ENCODE assay signal across 28 mouse cellular contexts in genomic region chr5:115330955-115331354, GRCm38 (mm10). TPM values are rescaled to one million over a fixed set of nuclear protein-coding genes. Genes with fewer than 3 reads are reported as not detected.
A peak's percentile ranks its signal among the peaks of the same experiment; 100 is the strongest.
DNase-seq lines count a peak whose midpoint lies in the region; ATAC-seq and TF ChIP-seq lines count a peak whose summit lies in the region.
"Had no signal": no experiment of that assay in that cellular context is flagged by ENCODE, and none has a peak within 500 bp of the region (broad histone marks: within the 10 kb centered on the region; RNA-seq: fewer than 3 reads in every experiment).

No protein-coding gene starts in this region.

- peak overlapping the region; percentile 1 to 50; a peak in 1 of 4 replicates for H3K27ac ChIP-seq in heart, embryonic 14.5 days (replicated peaks in 1 of 2; ENCODE audit: control insufficient read depth in 1 of 2, insufficient read depth in 1 of 2, low read depth in 2 of 2, low read length in 2 of 2)
- no peak overlapping the region for H3K27ac ChIP-seq in hindbrain, embryonic 10.5 days
- H3K27ac ChIP-seq in hindbrain, embryonic 11.5 days (ENCODE audit: low read depth, low read length), result no peak overlapping the region
- 0 out of 2 replicates have a peak overlapping the region, but pooled peaks have one; percentile 30 for H3K27ac ChIP-seq in liver, embryonic 11.5 days (ENCODE audit: low read depth, low read length)
- no peak overlapping the region for H3K27ac ChIP-seq in liver, postnatal 0 days (ENCODE audit: low read depth)
- H3K27ac ChIP-seq in liver, embryonic 13.5 days, result peak overlapping the region; percentile 90
- H3K27ac ChIP-seq: gastrocnemius, adult 2 months; heart, adult 2 months; hindbrain, embryonic 15.5 days; stomach, postnatal 0 days had no signal

- DNase-seq in heart, postnatal 14 days, result no peak
- DNase-seq in hindbrain, embryonic 10.5 days (ENCODE audit: low spot score), result no peak
- no peak for DNase-seq in hindbrain, embryonic 11.5 days (ENCODE audit: low spot score)
- DNase-seq in liver, embryonic 11.5 days (ENCODE audit: low spot score), result no peak
- no peak for DNase-seq in liver, postnatal 0 days
- no peak for DNase-seq in liver, embryonic 13.5 days
- DNase-seq in adrenal gland, adult 2 months, result no peak
- DNase-seq: adrenal gland, postnatal 25 days; cerebellum, adult 18-20 months; cerebellum, postnatal 10 days; gastrocnemius, adult 2 months; gastrocnemius, postnatal 36 days; heart, adult 2 months; kidney, adult 11 months; kidney, postnatal 14 days; lung, embryonic 14.5 days; lung, postnatal 14 days; midbrain, embryonic 14.5 days; retina, postnatal 1 day; spleen, adult 18-20 months; thymus, adult 18-20 months; thymus, postnatal 25 days had no signal

- H3K27me3 ChIP-seq in heart, embryonic 14.5 days (ENCODE audit: control insufficient read depth, insufficient read depth, low read length), result no peaks in the 10 kb centered on the region
- H3K27me3 ChIP-seq in hindbrain, embryonic 10.5 days (ENCODE audit: insufficient read depth, poor library complexity, severe bottlenecking), result no peaks in the 10 kb centered on the region
- no peaks in the 10 kb centered on the region for H3K27me3 ChIP-seq in hindbrain, embryonic 11.5 days (ENCODE audit: control insufficient read depth, insufficient read depth, low read length)
- H3K27me3 ChIP-seq in liver, embryonic 11.5 days (replicated peaks; ENCODE audit: control insufficient read depth, insufficient read depth, low read length), result no peaks in the 10 kb centered on the region
- no peaks in the 10 kb centered on the region for H3K27me3 ChIP-seq in liver, postnatal 0 days (ENCODE audit: insufficient read depth, low read length)
- no peaks in the 10 kb centered on the region for H3K27me3 ChIP-seq in liver, embryonic 13.5 days
- H3K27me3 ChIP-seq: hindbrain, embryonic 15.5 days; Patski had no signal

- 55% methylated on average over 9 of the region's 9 CpGs for WGBS in heart, embryonic 14.5 days
- 92% methylated on average over 9 of the region's 9 CpGs for WGBS in hindbrain, embryonic 10.5 days
- WGBS in hindbrain, embryonic 11.5 days, result 92% methylated on average over 9 of the region's 9 CpGs
- WGBS in liver, embryonic 11.5 days, result 84% methylated on average over 9 of the region's 9 CpGs
- WGBS in liver, postnatal 0 days (ENCODE audit: insufficient replicate concordance), result 89% methylated on average over 9 of the region's 9 CpGs
- 71% methylated on average over 9 of the region's 9 CpGs for WGBS in liver, embryonic 13.5 days (ENCODE audit: insufficient replicate concordance)

- peaks cover 13 to 25% of the 10 kb centered on the region in 2 experiments for H3K4me1 ChIP-seq in heart, embryonic 14.5 days (ENCODE audit: control insufficient read depth in 2 of 2, insufficient read depth in 2 of 2, low read length in 2 of 2)
- peaks cover 22% of the 10 kb centered on the region for H3K4me1 ChIP-seq in hindbrain, embryonic 10.5 days (replicated peaks)
- H3K4me1 ChIP-seq in hindbrain, embryonic 11.5 days (replicated peaks; ENCODE audit: control insufficient read depth, insufficient read depth, low read length), result 0 out of 2 replicates have a peak, but pooled peaks cover 6% of the 10 kb centered on the region
- H3K4me1 ChIP-seq in liver, embryonic 11.5 days (replicated peaks; ENCODE audit: control insufficient read depth, insufficient read depth, low read length), result peaks cover 59% of the 10 kb centered on the region
- peaks cover 16% of the 10 kb centered on the region for H3K4me1 ChIP-seq in liver, postnatal 0 days (ENCODE audit: insufficient read depth)
- peaks cover 81% of the 10 kb centered on the region for H3K4me1 ChIP-seq in liver, embryonic 13.5 days (replicated peaks)

- peaks cover 63% of the 10 kb centered on the region for H3K36me3 ChIP-seq in heart, embryonic 14.5 days (ENCODE audit: control insufficient read depth, insufficient read depth, low read length)
- peaks cover 73% of the 10 kb centered on the region for H3K36me3 ChIP-seq in hindbrain, embryonic 10.5 days
- H3K36me3 ChIP-seq in hindbrain, embryonic 11.5 days (ENCODE audit: control insufficient read depth, insufficient read depth, low read length), result peaks cover 14% of the 10 kb centered on the region; the same call in 1 of the 2 replicates
- H3K36me3 ChIP-seq in liver, embryonic 11.5 days (ENCODE audit: control insufficient read depth, insufficient read depth, low read length), result peaks cover 54% of the 10 kb centered on the region
- peaks cover 49% of the 10 kb centered on the region for H3K36me3 ChIP-seq in liver, postnatal 0 days (replicated peaks; ENCODE audit: insufficient read depth, low read length)
- peaks cover 69% of the 10 kb centered on the region for H3K36me3 ChIP-seq in liver, embryonic 13.5 days

- ATAC-seq in heart, embryonic 14.5 days (ENCODE audit: insufficient number of reproducible peaks, insufficient read depth, low FRiP score, low read depth), result no peak
- no peak for ATAC-seq in hindbrain, embryonic 11.5 days (ENCODE audit: low FRiP score)
- ATAC-seq in liver, embryonic 11.5 days (replicated peaks; ENCODE audit: low FRiP score), result no peak
- ATAC-seq in liver, postnatal 0 days, result no peak
- no peak for ATAC-seq in liver, embryonic 13.5 days (ENCODE audit: low read depth)
- ATAC-seq: forebrain, embryonic 16.5 days; inflammation-experienced regulatory T-cells, adult 6 months; Patski had no signal

- H3K4me3 ChIP-seq in heart, embryonic 14.5 days (ENCODE audit: control insufficient read depth in 1 of 2, insufficient read depth in 1 of 2, low read depth in 1 of 2, low read length in 2 of 2), result no peak overlapping the region
- 0 out of 2 replicates have a peak overlapping the region, but pooled peaks have one; percentile 3 for H3K4me3 ChIP-seq in hindbrain, embryonic 10.5 days
- no peak overlapping the region; the same call in 1 of the 2 replicates for H3K4me3 ChIP-seq in hindbrain, embryonic 11.5 days (ENCODE audit: low read depth, low read length)
- no peak overlapping the region for H3K4me3 ChIP-seq in liver, embryonic 11.5 days (ENCODE audit: low read depth, low read length)
- no peak overlapping the region for H3K4me3 ChIP-seq in liver, postnatal 0 days (ENCODE audit: low read depth, low read length)
- no peak overlapping the region for H3K4me3 ChIP-seq in liver, embryonic 13.5 days (replicated peaks)
- H3K4me3 ChIP-seq: gastrocnemius, adult 2 months; heart, adult 2 months; hindbrain, embryonic 15.5 days had no signal

- H3K9me3 ChIP-seq in heart, embryonic 14.5 days (ENCODE audit: control insufficient read depth, low read length), result no peaks in the 10 kb centered on the region
- H3K9me3 ChIP-seq in hindbrain, embryonic 10.5 days, result no peaks in the 10 kb centered on the region
- H3K9me3 ChIP-seq in hindbrain, embryonic 11.5 days (ENCODE audit: control insufficient read depth, low read length), result no peaks in the 10 kb centered on the region
- no peaks in the 10 kb centered on the region for H3K9me3 ChIP-seq in liver, embryonic 11.5 days (ENCODE audit: control insufficient read depth, low read length)
- no peaks in the 10 kb centered on the region for H3K9me3 ChIP-seq in liver, postnatal 0 days (ENCODE audit: low read length)
- no peaks in the 10 kb centered on the region for H3K9me3 ChIP-seq in liver, embryonic 13.5 days (replicated peaks)
- H3K9me3 ChIP-seq: hindbrain, embryonic 15.5 days had no signal

- no peak for TF ChIP-seq CTCF in liver, postnatal 0 days (IDR thresholded peaks at IDR 0.05; ENCODE audit: low read depth)

- no peak overlapping the region for H3K4me2 ChIP-seq in heart, embryonic 14.5 days (ENCODE audit: low read length)
- H3K4me2 ChIP-seq in hindbrain, embryonic 11.5 days (replicated peaks; ENCODE audit: low read depth, low read length), result no peak overlapping the region; the same call in 1 of the 2 replicates
- no peak overlapping the region for H3K4me2 ChIP-seq in liver, embryonic 11.5 days
- H3K4me2 ChIP-seq in liver, postnatal 0 days (ENCODE audit: low read depth, low read length), result no peak overlapping the region
- H3K4me2 ChIP-seq in liver, embryonic 13.5 days, result no peak overlapping the region
- H3K4me2 ChIP-seq: hindbrain, embryonic 15.5 days; lung, embryonic 14.5 days had no signal

- no peak overlapping the region for H3K9ac ChIP-seq in heart, embryonic 14.5 days (ENCODE audit: low read length)
- no peak overlapping the region for H3K9ac ChIP-seq in hindbrain, embryonic 11.5 days (ENCODE audit: low read depth, low read length)
- no peak overlapping the region for H3K9ac ChIP-seq in liver, embryonic 11.5 days (ENCODE audit: low read depth, low read length)
- no peak overlapping the region for H3K9ac ChIP-seq in liver, postnatal 0 days (replicated peaks)
- H3K9ac ChIP-seq in liver, embryonic 13.5 days, result peak overlapping the region; percentile 15; the same call in 1 of the 2 replicates
- H3K9ac ChIP-seq: hindbrain, embryonic 15.5 days; lung, embryonic 14.5 days had no signal

- intact Hi-C loops in heart, postnatal 14 days (cut with DNase I), result no loop called here

- no peak for TF ChIP-seq EP300 in liver, postnatal 0 days (IDR thresholded peaks at IDR 0.05; ENCODE audit: low read depth)

RNA-seq across cellular contexts. Expression of gene Srsf9, which starts 4.0 kb away (rescaled TPM):
- polyA plus RNA-seq in heart, embryonic 14.5 days (2014; fragmentation: Nextera tagmentation; extraction: Ambion mirVana), result 95.0 and 104 TPM in 2 replicates
- total RNA-seq in heart, postnatal 14 days (2021), result 10 to 100 TPM; 26.3 to 26.9 TPM
- 383 and 387 TPM in 2 replicates for polyA plus RNA-seq in hindbrain, embryonic 10.5 days (2016; fragmentation: Nextera tagmentation; extraction: Ambion mirVana)
- 305 and 320 TPM in 2 replicates for polyA plus RNA-seq in hindbrain, embryonic 11.5 days (2014; fragmentation: Nextera tagmentation; extraction: Ambion mirVana)
- polyA plus RNA-seq in liver, embryonic 11.5 days (2014; fragmentation: Nextera tagmentation; extraction: Ambion mirVana), result 261 and 275 TPM in 2 replicates
- polyA plus RNA-seq in liver, postnatal 0 days (2015; fragmentation: Nextera tagmentation; extraction: Ambion mirVana), result 86.0 and 90.6 TPM in 2 replicates
- polyA plus RNA-seq in liver, embryonic 13.5 days (2015; fragmentation: Nextera tagmentation; extraction: Ambion mirVana), result 130 and 143 TPM in 2 replicates
- total RNA-seq in adrenal gland, adult 2 months (2021), result 10 to 100 TPM; 45.8 to 70.1 TPM
- 29.1 and 40.4 TPM in 2 replicates for polyA plus RNA-seq in adrenal gland, adult 2 months (2012; rRNA removed)

RNA-seq across cellular contexts. Expression of gene Gatc, which starts 10.0 kb away (rescaled TPM):
- polyA plus RNA-seq in heart, embryonic 14.5 days (2014; fragmentation: Nextera tagmentation; extraction: Ambion mirVana), result 28.3 and 29.1 TPM in 2 replicates
- total RNA-seq in heart, postnatal 14 days (2021), result 10 to 100 TPM; 16.0 to 17.0 TPM
- 35.6 and 41.2 TPM in 2 replicates for polyA plus RNA-seq in hindbrain, embryonic 10.5 days (2016; fragmentation: Nextera tagmentation; extraction: Ambion mirVana)
- 43.0 and 51.2 TPM in 2 replicates for polyA plus RNA-seq in hindbrain, embryonic 11.5 days (2014; fragmentation: Nextera tagmentation; extraction: Ambion mirVana)
- polyA plus RNA-seq in liver, embryonic 11.5 days (2014; fragmentation: Nextera tagmentation; extraction: Ambion mirVana), result 39.3 and 39.4 TPM in 2 replicates
- 11.7 and 12.1 TPM in 2 replicates for polyA plus RNA-seq in liver, postnatal 0 days (2015; fragmentation: Nextera tagmentation; extraction: Ambion mirVana)
- 13.0 and 19.0 TPM in 2 replicates for polyA plus RNA-seq in liver, embryonic 13.5 days (2015; fragmentation: Nextera tagmentation; extraction: Ambion mirVana)
- 10 to 100 TPM; 21.1 to 24.0 TPM for total RNA-seq in adrenal gland, adult 2 months (2021)
- polyA plus RNA-seq in adrenal gland, adult 2 months (2012; rRNA removed), result 12.2 and 15.4 TPM in 2 replicates

RNA-seq across cellular contexts. Expression of gene Triap1, which starts 10.1 kb away (rescaled TPM):
- 42.9 and 47.6 TPM in 2 replicates for polyA plus RNA-seq in heart, embryonic 14.5 days (2014; fragmentation: Nextera tagmentation; extraction: Ambion mirVana)
- 10 to 100 TPM; 21.1 to 23.1 TPM for total RNA-seq in heart, postnatal 14 days (2021)
- 56.3 and 57.2 TPM in 2 replicates for polyA plus RNA-seq in hindbrain, embryonic 10.5 days (2016; fragmentation: Nextera tagmentation; extraction: Ambion mirVana)
- 56.8 and 60.0 TPM in 2 replicates for polyA plus RNA-seq in hindbrain, embryonic 11.5 days (2014; fragmentation: Nextera tagmentation; extraction: Ambion mirVana)
- 59.0 and 59.6 TPM in 2 replicates for polyA plus RNA-seq in liver, embryonic 11.5 days (2014; fragmentation: Nextera tagmentation; extraction: Ambion mirVana)
- 20.3 and 24.2 TPM in 2 replicates for polyA plus RNA-seq in liver, postnatal 0 days (2015; fragmentation: Nextera tagmentation; extraction: Ambion mirVana)
- 40.4 and 41.5 TPM in 2 replicates for polyA plus RNA-seq in liver, embryonic 13.5 days (2015; fragmentation: Nextera tagmentation; extraction: Ambion mirVana)
- 10 to 100 TPM; 35.1 to 40.0 TPM for total RNA-seq in adrenal gland, adult 2 months (2021)
- 7.9 and 8.6 TPM in 2 replicates for polyA plus RNA-seq in adrenal gland, adult 2 months (2012; rRNA removed)

RNA-seq across cellular contexts. Expression of gene Cox6a1, which starts 17.8 kb away (rescaled TPM):
- 1,685 and 1,706 TPM in 2 replicates for polyA plus RNA-seq in heart, embryonic 14.5 days (2014; fragmentation: Nextera tagmentation; extraction: Ambion mirVana)
- total RNA-seq in heart, postnatal 14 days (2021), result 100 to 1,000 TPM; 367 to 372 TPM
- 875 and 1,016 TPM in 2 replicates for polyA plus RNA-seq in hindbrain, embryonic 10.5 days (2016; fragmentation: Nextera tagmentation; extraction: Ambion mirVana)
- polyA plus RNA-seq in hindbrain, embryonic 11.5 days (2014; fragmentation: Nextera tagmentation; extraction: Ambion mirVana), result 811 and 829 TPM in 2 replicates
- polyA plus RNA-seq in liver, embryonic 11.5 days (2014; fragmentation: Nextera tagmentation; extraction: Ambion mirVana), result 792 and 865 TPM in 2 replicates
- polyA plus RNA-seq in liver, postnatal 0 days (2015; fragmentation: Nextera tagmentation; extraction: Ambion mirVana), result 936 and 952 TPM in 2 replicates
- polyA plus RNA-seq in liver, embryonic 13.5 days (2015; fragmentation: Nextera tagmentation; extraction: Ambion mirVana), result 735 and 795 TPM in 2 replicates
- total RNA-seq in adrenal gland, adult 2 months (2021), result 1,000 to 10,000 TPM; 1,468 to 1,603 TPM
- polyA plus RNA-seq in adrenal gland, adult 2 months (2012; rRNA removed), result 4,255 and 4,504 TPM in 2 replicates

RNA-seq across cellular contexts. Expression of gene Dynll1, which starts 30.2 kb away (rescaled TPM):
- polyA plus RNA-seq in heart, embryonic 14.5 days (2014; fragmentation: Nextera tagmentation; extraction: Ambion mirVana), result 1,218 and 1,301 TPM in 2 replicates
- total RNA-seq in heart, postnatal 14 days (2021), result 100 to 1,000 TPM; 135 to 185 TPM
- polyA plus RNA-seq in hindbrain, embryonic 10.5 days (2016; fragmentation: Nextera tagmentation; extraction: Ambion mirVana), result 1,684 and 1,740 TPM in 2 replicates
- polyA plus RNA-seq in hindbrain, embryonic 11.5 days (2014; fragmentation: Nextera tagmentation; extraction: Ambion mirVana), result 1,538 and 1,558 TPM in 2 replicates
- polyA plus RNA-seq in liver, embryonic 11.5 days (2014; fragmentation: Nextera tagmentation; extraction: Ambion mirVana), result 1,214 and 1,307 TPM in 2 replicates
- polyA plus RNA-seq in liver, postnatal 0 days (2015; fragmentation: Nextera tagmentation; extraction: Ambion mirVana), result 388 and 399 TPM in 2 replicates
- 744 and 768 TPM in 2 replicates for polyA plus RNA-seq in liver, embryonic 13.5 days (2015; fragmentation: Nextera tagmentation; extraction: Ambion mirVana)
- total RNA-seq in adrenal gland, adult 2 months (2021), result 100 to 1,000 TPM; 220 to 347 TPM
- polyA plus RNA-seq in adrenal gland, adult 2 months (2012; rRNA removed), result 38.0 and 45.1 TPM in 2 replicates

Comparison
In these comparisons a context has a peak if more than half of its experiments do, and no peak if none do; other contexts are left out.
1. H3K27ac ChIP-seq: peak in heart, embryonic 14.5 days (2 of 2), liver, embryonic 11.5 days (single experiment) and liver, embryonic 13.5 days (single experiment); none in hindbrain, embryonic 10.5 days (single experiment), hindbrain, embryonic 11.5 days (single experiment) and liver, postnatal 0 days (single experiment).